Mouse (Mus musculus): ENCODE data around the gene Olfr1009.

GRCm38 (mm10) chr2:85753822-85754221 lies 38.6 kb downstream of the Olfr1009 start:
- TF ChIP-seq CTCF (IDR thresholded peaks at IDR 0.05) (no peak), POLR2A (IDR thresholded peaks at IDR 0.05; ENCODE audit: insufficient read depth, low read depth, low read length) (no peak)

All from heart, adult 2 months (tissue).